Mouse (Mus musculus) cerebellum, adult 2 months (tissue): ENCODE results near the gene Spag9.

Experiments used
- CTCF ChIP-seq: fragments of 200-500 bp; IDR thresholded peaks from 2 replicates; pipeline ENCODE4 v1.5.1; 2011; ENCODE audit warnings: low read depth, mild to moderate bottlenecking, control low read depth, low read length, moderate library complexity, borderline replicate concordance; ENCODE audit not compliant: insufficient read depth
- POLR2A ChIP-seq: fragments of 200-500 bp; IDR thresholded peaks from 2 replicates; pipeline ENCODE4 v1.6.1; 2011; ENCODE audit warnings: low read length, control low read depth, borderline replicate concordance; ENCODE audit not compliant: insufficient read depth

DNA sequence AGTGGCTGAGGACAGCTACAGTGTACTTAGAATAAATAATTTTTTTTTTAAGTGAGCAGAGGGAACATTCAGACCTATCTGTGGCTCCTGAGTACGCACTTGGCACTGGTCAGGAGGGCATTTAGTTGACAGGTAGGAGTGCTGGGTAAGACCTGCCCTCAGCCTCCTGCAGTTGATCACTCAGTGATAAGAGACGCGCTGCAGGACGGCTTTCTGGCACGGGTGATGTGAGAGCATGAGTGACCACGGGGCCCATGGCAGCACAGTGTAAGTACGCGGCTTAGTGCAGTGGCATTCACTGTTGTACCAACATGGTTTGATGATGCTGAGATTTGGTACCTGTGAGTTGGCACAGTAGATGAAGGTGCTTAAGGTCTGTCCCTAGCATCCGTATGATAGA, 130.8 kb downstream of the Spag9 start:
- TF ChIP-seq POLR2A = no peak
- no peak for TF ChIP-seq CTCF
